Mouse (Mus musculus): ENCODE measurements at regions not wholly inside any gene's neighbourhood (a gene's known extent, or its start where the extent isn't known, plus 50 kb on each side); places are given as distances from the start of the nearest gene placed in this dataset.

- TF ChIP-seq GATA1 (IDR thresholded peaks at IDR 0.05; ENCODE audit: borderline replicate concordance, low read length), result no peak
- TF ChIP-seq FLI1 (IDR thresholded peaks at IDR 0.05; ENCODE audit: low read length), result no peak
Measured at GRCm38 (mm10) chr7:70706281-70706680, 339.7 kb upstream of the Nr2f2 start.

Data from megakaryocyte, embryonic 14.5 days (primary cell).